Mouse (Mus musculus) kidney, postnatal 0 days (tissue): ENCODE results near the gene Akt1. TPM values are rescaled to one million over a fixed set of nuclear protein-coding genes. Genes with fewer than 3 reads are reported as not detected.

Source experiments
- ATAC-seq: fragments of 200-750 bp; cut with Nextera tagmentation; replicated peaks from 2 replicates; pipeline ENCODE4 v1.8.0; 2017; ENCODE audit warnings: low read depth, moderate number of reproducible peaks, moderate TSS enrichment, moderate library complexity; ENCODE audit not compliant: low FRiP score
- DNase-seq: peaks from one replicate; pipeline ENCODE4 v3.0.0-alpha.2; 2016; ENCODE audit warnings: low spot score
- H3K27ac ChIP-seq: fragments of 300-500 bp; sonication (generic); 2 replicates; pipeline ENCODE4 v1.5.1; 2014; ENCODE audit warnings: mild to moderate bottlenecking
- H3K27me3 ChIP-seq: fragments of 300-500 bp; sonication (generic); 2 replicates; pipeline ENCODE4 v1.6.1; 2014; ENCODE audit warnings: low read length, mixed read lengths; ENCODE audit not compliant: insufficient read depth
- H3K36me3 ChIP-seq: fragments of 300-500 bp; sonication (generic); 2 replicates; pipeline ENCODE4 v1.6.1; 2014; ENCODE audit warnings: low read length, mixed read lengths; ENCODE audit not compliant: insufficient read depth
- H3K4me1 ChIP-seq: fragments of 300-500 bp; sonication (generic); replicated peaks from 2 replicates; pipeline ENCODE4 v1.6.1; 2014; ENCODE audit warnings: antibody characterized with exemption, low read length, mixed read lengths; ENCODE audit not compliant: insufficient read depth
- H3K4me2 ChIP-seq: fragments of 300-500 bp; sonication (generic); 2 replicates; pipeline ENCODE4 v1.6.1; 2014; ENCODE audit warnings: mild to moderate bottlenecking, low read length, moderate library complexity, mixed read lengths
- H3K4me3 ChIP-seq: fragments of 300-500 bp; sonication (generic); replicated peaks from 2 replicates; pipeline ENCODE4 v1.5.1; 2014; ENCODE audit warnings: low read depth, low read length
- H3K9ac ChIP-seq: fragments of 300-500 bp; sonication (generic); 2 replicates; pipeline ENCODE4 v1.6.1; 2014; ENCODE audit warnings: low read depth, low read length
- H3K9me3 ChIP-seq: fragments of 300-500 bp; sonication (generic); replicated peaks from 2 replicates; pipeline ENCODE4 v1.6.1; 2016; ENCODE audit warnings: low read length, inconsistent platforms, mixed read lengths
- CTCF ChIP-seq: IDR thresholded peaks from 2 replicates; pipeline ENCODE4 v1.5.1; 2016; ENCODE audit warnings: antibody characterized with exemption, low read depth, mild to moderate bottlenecking, moderate library complexity
- WGBS: fragments of 180-500 bp; shearing (Covaris S2); extraction: QIAGEN DNeasy Blood & Tissue Kit; methylation state at CpG from one replicate; pipeline ENCODE4 v1.1.7; 2014; 5-methylcytosine and 5-hydroxymethylcytosine counted together
- polyA plus RNA-seq: library from polyadenylated mRNA; unstranded; fragments of >200 nt; fragmentation: Nextera tagmentation; extraction: Ambion mirVana; gene quantifications from 2 replicates; pipeline ENCODE4 v1.2.1, GENCODE M21; 2015

The Akt1 gene
- polyA plus RNA-seq, 1 experiment from 2014 or later = 114 TPM

DNA sequence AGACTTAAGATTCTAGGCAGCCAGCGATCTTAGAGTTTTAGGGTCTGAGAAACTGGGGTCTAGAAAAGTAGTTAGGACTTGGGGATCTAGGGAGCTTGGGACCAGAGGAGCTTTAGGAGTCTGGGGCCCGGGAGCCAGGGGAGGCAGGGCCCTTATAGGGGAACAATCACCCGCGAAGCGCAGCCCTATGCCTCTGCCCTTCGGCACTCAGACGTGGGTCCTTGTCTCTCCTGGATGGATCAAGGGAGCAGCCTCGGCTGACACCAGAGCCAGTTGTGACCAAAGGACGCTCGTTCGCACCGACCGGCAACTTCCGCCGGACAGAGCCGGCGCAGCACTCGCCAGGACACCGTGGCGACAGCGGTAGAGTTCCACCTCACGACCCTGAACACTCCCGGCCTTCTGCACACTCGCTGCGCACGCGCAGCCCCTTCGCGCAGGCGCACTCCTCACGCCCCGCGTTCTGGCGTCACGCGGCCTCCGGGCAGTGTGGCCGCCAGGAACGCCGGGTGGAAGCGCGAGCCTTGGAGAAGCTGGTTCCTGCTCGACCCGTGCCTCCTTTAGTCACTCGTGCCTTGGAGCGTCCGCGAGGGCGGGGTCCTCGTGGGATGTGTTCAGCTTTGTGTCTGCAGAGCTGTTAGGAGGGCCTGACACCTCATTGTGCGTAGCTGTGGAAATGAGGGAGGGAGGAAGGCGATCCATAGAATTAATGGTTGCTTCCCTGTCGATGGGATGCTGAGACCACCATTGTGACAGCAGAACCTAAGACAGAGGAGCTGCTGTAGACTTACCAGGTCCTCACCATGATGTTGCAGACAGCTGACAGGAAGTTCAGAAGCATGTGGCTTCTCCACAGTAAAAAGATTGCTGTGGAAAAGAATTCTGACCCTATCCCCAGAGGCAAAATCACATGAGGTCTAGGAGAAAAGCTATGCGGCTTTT lies 18.8 kb upstream of the Akt1 start:
- Histone ChIP-seq H3K9ac (peak overlapping the region; percentile 87), H3K4me3 (peak overlapping the region; percentile 50), H3K9me3 (no peaks in the 10 kb centered on the region), H3K36me3 (no peaks in the 10 kb centered on the region), H3K4me1 (peaks cover 14% of the 10 kb centered on the region), H3K27me3 (no peaks in the 10 kb centered on the region), H3K27ac (peak overlapping the region; percentile 82), H3K4me2 (peak overlapping the region; percentile 89)
- peak; percentile 96 for DNase-seq
- whole genome bisulfite sequencing = 2% methylated on average over 54 of the region's 54 CpGs
- peak; percentile 96 for ATAC-seq
- no peak for TF ChIP-seq CTCF

DNA sequence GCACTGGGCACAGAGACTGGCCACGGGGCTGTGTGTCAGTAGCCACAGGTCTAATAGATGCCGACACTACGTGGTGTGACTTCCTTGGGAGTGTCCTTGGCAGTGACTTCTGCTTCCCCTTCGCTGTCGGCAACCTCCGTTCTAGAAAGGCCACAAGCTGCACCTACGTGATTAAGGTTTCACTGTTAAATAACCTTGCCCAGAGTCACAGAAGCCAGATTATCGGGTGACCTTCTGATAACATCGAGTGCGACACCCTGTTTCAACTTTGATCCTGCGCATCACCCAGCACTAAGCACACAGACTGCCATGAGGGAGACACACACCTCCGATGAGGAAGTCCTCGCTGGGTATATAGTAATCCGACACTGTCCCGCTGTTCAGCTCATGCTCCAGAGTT lies 13.8 kb upstream of the Akt1 start:
- no peaks in the 10 kb centered on the region for H3K27me3 ChIP-seq
- H3K9ac ChIP-seq = no peak overlapping the region
- no peaks in the 10 kb centered on the region for H3K36me3 ChIP-seq
- TF ChIP-seq CTCF = no peak
- no peaks in the 10 kb centered on the region for H3K9me3 ChIP-seq
- no peak for ATAC-seq
- WGBS = 44% methylated on average over 15 of the region's 15 CpGs
- peaks cover 7% of the 10 kb centered on the region for H3K4me1 ChIP-seq
- H3K4me3 ChIP-seq = no peak overlapping the region
- DNase-seq = no peak
- H3K4me2 ChIP-seq = no peak overlapping the region
- no peak overlapping the region for H3K27ac ChIP-seq

DNA sequence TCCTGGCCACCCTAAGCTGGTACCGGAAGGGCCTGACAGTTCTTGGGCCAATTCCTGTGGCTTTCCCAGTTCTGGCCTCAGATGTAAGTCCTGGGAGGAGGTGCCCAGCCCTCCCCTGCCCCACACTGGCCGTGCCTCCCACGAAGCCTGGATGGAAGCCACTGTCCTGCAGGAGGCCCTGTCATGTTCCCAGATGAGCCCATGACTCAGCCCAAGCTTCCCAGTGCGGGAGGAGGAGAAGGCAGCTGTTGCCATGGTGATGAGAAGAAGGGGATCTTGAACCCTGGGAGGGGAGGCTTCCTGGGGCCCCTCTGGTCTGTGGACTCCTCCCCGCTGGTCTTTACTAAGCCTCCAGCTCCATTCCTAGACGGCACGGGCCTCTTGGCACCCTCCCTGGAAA lies 8.7 kb upstream of the Akt1 start:
- DNase-seq = no peak
- H3K9me3 ChIP-seq = no peaks in the 10 kb centered on the region
- H3K4me2 ChIP-seq = no peak overlapping the region

DNA sequence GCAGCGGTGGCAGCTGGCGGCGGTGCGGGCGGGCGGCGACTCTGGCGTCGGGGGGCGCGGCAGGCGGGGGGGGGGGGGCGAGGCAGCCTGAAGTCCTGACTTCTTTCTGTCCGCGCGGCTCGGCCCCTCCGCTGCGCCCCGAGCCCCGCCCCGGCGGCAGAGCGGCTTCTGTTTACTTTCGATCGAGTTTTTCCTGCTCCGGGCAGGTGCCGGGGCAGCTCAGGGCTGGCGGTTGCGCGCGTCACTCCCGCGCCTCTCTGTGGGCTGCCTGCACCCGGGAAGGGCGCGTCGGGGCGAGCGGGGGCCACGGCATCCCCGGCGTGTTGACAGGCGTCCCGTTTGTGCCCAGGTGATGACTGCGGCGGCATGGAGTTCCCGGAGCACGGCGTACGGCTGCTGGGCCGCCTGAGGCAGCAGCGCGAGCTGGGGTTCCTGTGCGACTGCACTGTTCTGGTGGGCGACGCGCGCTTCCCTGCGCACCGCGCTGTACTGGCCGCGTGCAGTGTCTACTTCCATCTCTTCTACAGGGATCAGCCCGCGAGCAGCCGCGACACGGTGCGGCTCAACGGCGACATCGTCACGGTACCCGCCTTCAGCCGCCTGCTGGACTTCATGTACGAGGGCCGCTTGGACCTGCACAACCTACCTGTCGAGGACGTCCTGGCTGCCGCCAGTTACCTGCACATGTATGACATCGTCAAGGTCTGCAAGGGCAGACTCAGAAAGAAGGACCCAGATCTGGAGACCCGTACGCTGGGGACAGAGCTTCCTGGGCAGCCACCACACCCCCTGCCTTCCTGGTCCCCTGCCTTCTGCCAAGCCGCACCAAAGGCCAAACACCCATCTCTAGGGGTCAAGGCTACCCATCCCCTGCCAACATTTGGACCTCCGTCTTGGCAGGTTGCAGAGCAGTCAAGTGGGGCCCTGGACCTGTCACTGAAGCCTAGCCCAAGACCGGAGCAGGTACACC lies 4.6 kb upstream of the Akt1 start:
- Histone ChIP-seq H3K9ac (peak overlapping the region; percentile 77), H3K4me2 (peak overlapping the region; percentile 99), H3K9me3 (no peaks in the 10 kb centered on the region), H3K27ac (peak overlapping the region; percentile 84), H3K27me3 (0 out of 2 replicates have a peak, but pooled peaks cover 9% of the 10 kb centered on the region), H3K36me3 (0 out of 2 replicates have a peak, but pooled peaks cover 6% of the 10 kb centered on the region), H3K4me3 (peak overlapping the region; percentile 72), H3K4me1 (peaks cover 17% of the 10 kb centered on the region; the same call in 1 of the 2 replicates)
- ATAC-seq (peak; percentile 17), DNase-seq (peak; percentile 56)
- WGBS = 5% methylated on average over 78 of the region's 87 CpGs
- no peak for TF ChIP-seq CTCF

More for the DNA sequence above, 8.7 kb upstream of the Akt1 start:
- no peak overlapping the region for H3K4me3 ChIP-seq
- H3K9ac ChIP-seq = no peak overlapping the region
- no peak for TF ChIP-seq CTCF
- WGBS = 51% methylated on average over 7 of the region's 7 CpGs
- H3K36me3 ChIP-seq = 0 out of 2 replicates have a peak, but pooled peaks cover 6% of the 10 kb centered on the region
- H3K4me1 ChIP-seq = peaks cover 5% of the 10 kb centered on the region; the same call in 1 of the 2 replicates
- H3K27me3 ChIP-seq = 0 out of 2 replicates have a peak, but pooled peaks cover 9% of the 10 kb centered on the region
- no peak for ATAC-seq
- no peak overlapping the region for H3K27ac ChIP-seq

DNA sequence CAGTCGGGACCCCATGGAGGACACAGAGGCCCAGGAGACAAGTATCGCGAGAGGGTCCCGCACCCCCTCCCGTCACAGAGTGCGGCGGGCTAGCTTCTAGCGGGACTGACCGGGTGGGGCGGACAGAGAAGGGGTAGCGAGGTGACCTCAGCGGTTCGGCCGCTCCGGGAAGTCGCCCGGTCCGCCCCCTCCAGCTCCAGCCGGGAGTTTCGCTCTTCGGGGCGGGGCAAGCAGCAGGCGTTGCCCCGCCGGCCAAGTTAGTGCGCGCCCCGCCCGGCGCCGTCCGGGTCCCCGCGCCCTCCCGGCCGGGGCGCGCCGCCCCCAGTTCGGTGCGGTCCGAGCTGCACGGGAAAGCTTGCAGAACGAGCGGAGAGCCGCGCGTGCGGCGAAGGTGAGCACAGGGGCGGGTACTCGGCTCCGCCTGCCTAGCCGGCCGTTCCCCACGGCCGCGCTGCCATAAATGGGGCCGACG lies 3.9 kb upstream of the Akt1 start, which contains the start of gene Zbtb42:
TSS of gene Zbtb42 (plus strand) at position 274 of the 472 bp plus-strand sequence.
- 0 out of 2 replicates have a peak, but pooled peaks cover 6% of the 10 kb centered on the region for H3K36me3 ChIP-seq
- peak within 1 kb of the TSS; percentile 77 for H3K9ac ChIP-seq
- peaks cover 18% of the 10 kb centered on the region; the same call in 1 of the 2 replicates for H3K4me1 ChIP-seq
- TF ChIP-seq CTCF = 0 out of 2 replicates have a peak, but pooled peaks have one; percentile 47
- no peaks in the 10 kb centered on the region for H3K9me3 ChIP-seq
- H3K4me2 ChIP-seq = peak within 1 kb of the TSS; percentile 99
- DNase-seq (peak; percentile 84), ATAC-seq (peak; percentile 64)
- peak within 1 kb of the TSS; percentile 72 for H3K4me3 ChIP-seq
- peak within 1 kb of the TSS; percentile 84 for H3K27ac ChIP-seq
- WGBS = under 1% methylated on average over 50 of the region's 60 CpGs
- 0 out of 2 replicates have a peak, but pooled peaks cover 9% of the 10 kb centered on the region for H3K27me3 ChIP-seq
